Mouse (Mus musculus) testis, adult 2 months (tissue): ENCODE results near the gene Fpr3.

Experiments used
- CTCF ChIP-seq: fragments of 200-500 bp; IDR thresholded peaks from 2 replicates; pipeline ENCODE4 v1.5.1; 2012; ENCODE audit warnings: low read depth, mild to moderate bottlenecking, inconsistent platforms, low read length, moderate library complexity; ENCODE audit not compliant: control insufficient read depth, insufficient read depth, insufficient replicate concordance
- POLR2A ChIP-seq: fragments of 200-500 bp; IDR thresholded peaks from 2 replicates; pipeline ENCODE4 v1.6.1; 2012; ENCODE audit warnings: low read depth, mild to moderate bottlenecking, inconsistent platforms, low read length, moderate library complexity; ENCODE audit not compliant: control insufficient read depth

DNA sequence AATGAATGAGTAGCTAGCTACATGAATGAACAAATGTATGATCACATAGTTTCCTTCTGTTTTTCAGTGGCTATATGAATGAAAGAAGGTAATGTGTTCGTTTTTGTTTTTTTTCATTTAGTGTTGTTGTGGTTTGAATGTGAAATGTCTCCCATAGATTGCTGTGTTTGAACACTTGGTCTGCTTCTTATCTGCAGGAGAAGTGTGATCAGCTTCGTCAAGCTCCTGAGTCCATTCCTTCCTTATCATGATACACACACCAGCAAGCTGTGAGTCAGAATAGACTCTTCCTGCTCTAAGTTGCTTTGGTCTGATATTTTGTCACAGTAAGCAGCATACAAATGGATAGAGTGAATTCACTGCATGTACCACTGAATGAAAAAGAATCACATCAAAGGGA, 38.7 kb upstream of the Fpr3 start:
- TF ChIP-seq CTCF (no peak), POLR2A (no peak)
